Mouse (Mus musculus) ES-Bruce4 (cell line): ENCODE data around the gene Acta1.

Experiments
- CTCF ChIP-seq: IDR thresholded peaks from one replicate; pipeline ENCODE4 v1.8.1; 2011; ENCODE audit warnings: low read depth, low read length
- EP300 ChIP-seq: IDR thresholded peaks from 2 replicates; pipeline ENCODE4 v1.6.1; 2011; ENCODE audit warnings: low read depth, low read length; ENCODE audit not compliant: insufficient read depth
- POLR2A ChIP-seq: IDR thresholded peaks from one replicate; pipeline ENCODE4 v1.8.1; 2011; ENCODE audit warnings: low read length; ENCODE audit not compliant: insufficient read depth

DNA sequence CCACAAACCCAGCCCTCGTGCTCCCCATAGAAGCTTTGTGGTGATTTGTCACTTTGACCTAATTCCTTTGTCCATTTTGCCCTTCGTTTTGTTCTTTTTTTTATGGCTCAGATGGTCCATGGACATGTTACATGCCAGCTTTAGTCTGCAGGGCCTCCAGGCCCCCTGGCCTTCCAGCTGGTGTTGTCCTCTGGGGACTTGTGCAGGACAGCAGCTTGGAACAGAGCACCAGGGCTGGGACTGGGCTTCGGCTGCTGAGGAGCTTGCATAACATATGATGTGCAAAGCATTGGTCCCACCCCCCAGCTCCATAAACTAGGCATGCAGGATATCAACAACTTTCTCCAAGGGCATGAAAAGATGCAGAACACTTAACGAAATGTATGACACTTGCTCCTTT lies 4.8 kb downstream of the Acta1 start:
- TF ChIP-seq CTCF: no peak
- no peak for TF ChIP-seq POLR2A
- no peak for TF ChIP-seq EP300
